Mouse (Mus musculus): ENCODE data around the gene Ccdc96. TPM values are rescaled to one million over a fixed set of nuclear protein-coding genes. Genes with fewer than 3 reads are reported as not detected.

Gene Ccdc96
- polyA plus RNA-seq, 1 experiment from 2014 or later, result 4.7 TPM

DNA sequence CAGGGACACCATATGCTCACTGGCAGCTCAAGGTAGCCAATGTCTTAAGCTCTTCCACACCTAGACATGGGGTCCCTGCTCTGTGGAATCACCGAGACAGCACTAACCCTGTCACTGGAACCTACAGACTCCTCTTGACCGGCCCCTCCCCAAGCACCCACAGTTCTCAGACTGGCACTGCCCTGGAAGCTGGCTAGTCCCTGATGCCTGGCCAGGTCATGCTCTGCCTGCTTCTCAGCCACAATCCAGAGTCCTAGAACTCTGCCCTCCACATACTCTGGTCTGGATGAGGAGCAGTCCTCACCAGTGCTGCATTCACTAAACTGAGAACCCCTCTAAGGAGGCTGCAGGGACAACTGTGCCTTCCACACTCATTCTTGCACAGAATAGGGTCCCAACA, 26.6 kb downstream of the Ccdc96 start:
- 97% methylated on average over 2 of the region's 2 CpGs for WGBS
- H3K27me3 ChIP-seq, result no peaks in the 10 kb centered on the region
- no peaks in the 10 kb centered on the region for H3K9me3 ChIP-seq (replicated peaks)
- H3K4me2 ChIP-seq (replicated peaks), result no peak overlapping the region
- peaks cover 83% of the 10 kb centered on the region for H3K36me3 ChIP-seq
- H3K27ac ChIP-seq, result no peak overlapping the region
- H3K9ac ChIP-seq, result no peak overlapping the region
- no peak overlapping the region for H3K4me3 ChIP-seq
- ATAC-seq (ENCODE audit: low FRiP score), result no peak
- H3K4me1 ChIP-seq, result no peaks in the 10 kb centered on the region

DNA sequence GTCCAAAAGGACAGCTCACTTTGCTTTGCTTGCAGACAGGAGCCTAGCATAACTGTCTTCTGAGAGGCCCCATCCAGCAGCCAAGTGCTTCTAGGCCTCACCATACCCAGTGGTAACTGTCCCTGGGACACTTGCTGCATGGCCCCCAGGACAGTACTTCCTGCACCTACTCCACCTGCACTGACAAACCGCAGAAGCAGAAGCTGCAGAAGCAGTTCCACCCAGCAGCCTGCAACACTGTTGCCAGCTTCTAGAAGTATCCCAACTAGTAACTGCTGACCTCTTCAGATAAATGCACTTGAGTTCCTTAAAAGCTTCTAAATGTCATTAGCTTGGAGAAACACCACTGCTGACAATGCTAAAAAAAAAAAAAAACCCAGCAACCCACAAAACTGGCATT, 30.7 kb downstream of the Ccdc96 start:
- ATAC-seq (ENCODE audit: low FRiP score), result no peak
- H3K9ac ChIP-seq, result no peak overlapping the region
- no peak overlapping the region for H3K4me2 ChIP-seq (replicated peaks)
- no peaks in the 10 kb centered on the region for H3K9me3 ChIP-seq (replicated peaks)
- H3K4me3 ChIP-seq, result no peak overlapping the region
- no peaks in the 10 kb centered on the region for H3K27me3 ChIP-seq
- peaks cover 88% of the 10 kb centered on the region for H3K36me3 ChIP-seq
- H3K27ac ChIP-seq, result no peak overlapping the region
- no peaks in the 10 kb centered on the region for H3K4me1 ChIP-seq
- WGBS, result 93% methylated on average over 1 of the region's 1 CpGs

DNA sequence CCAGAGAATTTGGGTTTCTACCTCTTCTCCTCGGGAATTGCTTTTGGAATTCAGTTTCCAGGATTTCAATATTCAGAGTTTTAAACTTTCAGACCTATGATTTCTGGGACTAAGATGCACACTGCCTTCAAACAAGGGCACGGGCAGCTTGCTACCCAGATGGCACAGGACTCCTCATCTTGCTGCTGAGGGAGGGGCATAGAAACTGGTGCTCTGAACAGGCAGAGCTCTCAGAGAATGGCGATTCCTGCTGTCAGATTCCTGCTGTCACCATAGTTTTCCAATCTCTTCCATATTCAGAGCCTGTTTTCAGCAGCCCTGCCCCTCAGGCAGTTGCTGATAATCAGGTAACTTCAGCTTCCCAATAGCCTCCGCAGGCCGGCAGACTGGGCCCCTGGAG, 31.2 kb downstream of the Ccdc96 start:
- ATAC-seq (ENCODE audit: low FRiP score), result no peak
- H3K4me2 ChIP-seq (replicated peaks), result no peak overlapping the region
- 92% methylated on average over 5 of the region's 5 CpGs for WGBS
- no peaks in the 10 kb centered on the region for H3K9me3 ChIP-seq (replicated peaks)
- no peak overlapping the region for H3K27ac ChIP-seq
- H3K9ac ChIP-seq, result no peak overlapping the region
- no peak overlapping the region for H3K4me3 ChIP-seq
- H3K4me1 ChIP-seq, result no peaks in the 10 kb centered on the region
- peaks cover 88% of the 10 kb centered on the region for H3K36me3 ChIP-seq
- H3K27me3 ChIP-seq, result no peaks in the 10 kb centered on the region

DNA sequence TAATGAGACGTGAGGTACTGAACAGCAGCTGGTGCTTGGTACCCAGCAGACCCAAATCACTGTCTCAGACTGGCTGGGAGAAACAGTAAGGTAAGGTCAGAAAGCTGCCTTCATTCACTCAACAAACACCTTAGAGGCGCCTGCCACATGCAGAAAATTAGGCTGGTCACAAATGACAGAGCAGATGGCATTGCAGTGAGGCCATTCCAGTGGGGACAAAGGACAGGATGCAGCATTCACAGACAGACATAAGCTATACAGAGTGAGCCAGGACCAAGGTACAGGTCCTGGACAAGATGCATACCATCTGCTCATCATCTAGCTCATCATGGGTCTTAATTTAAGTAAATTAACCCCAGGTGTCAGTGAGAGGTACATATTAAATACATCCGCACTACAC, 33.2 kb downstream of the Ccdc96 start:
- WGBS, result 90% methylated on average over 3 of the region's 3 CpGs
- no peak overlapping the region for H3K4me2 ChIP-seq (replicated peaks)
- no peak for ATAC-seq (ENCODE audit: low FRiP score)
- H3K9me3 ChIP-seq (replicated peaks), result no peaks in the 10 kb centered on the region
- no peak overlapping the region for H3K4me3 ChIP-seq
- H3K27ac ChIP-seq, result no peak overlapping the region
- H3K9ac ChIP-seq, result no peak overlapping the region
- H3K27me3 ChIP-seq, result no peaks in the 10 kb centered on the region
- H3K36me3 ChIP-seq, result peaks cover 81% of the 10 kb centered on the region
- no peaks in the 10 kb centered on the region for H3K4me1 ChIP-seq

DNA sequence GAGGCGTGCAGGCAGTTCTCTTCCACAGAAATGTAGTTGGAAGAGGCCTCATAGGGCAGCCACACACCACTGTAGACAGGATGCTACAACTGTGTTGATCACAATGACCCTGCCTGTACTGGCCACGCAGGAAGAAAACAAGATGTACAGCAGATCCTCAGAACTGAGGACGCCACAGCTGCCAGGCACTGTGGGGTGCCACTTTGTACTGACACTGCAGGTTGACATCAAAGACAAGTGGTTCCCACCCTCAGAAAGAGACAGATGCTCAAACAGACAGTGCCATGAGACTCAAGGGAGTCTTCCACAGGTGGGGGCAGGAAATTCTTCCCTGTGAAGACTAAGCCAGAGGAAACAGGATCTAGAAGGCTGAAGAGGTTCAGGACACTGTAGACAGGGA, 35.4 kb downstream of the Ccdc96 start:
- H3K4me3 ChIP-seq, result no peak overlapping the region
- H3K9ac ChIP-seq, result no peak overlapping the region
- H3K4me2 ChIP-seq (replicated peaks), result no peak overlapping the region
- no peak for ATAC-seq (ENCODE audit: low FRiP score)
- H3K9me3 ChIP-seq (replicated peaks), result no peaks in the 10 kb centered on the region
- no peaks in the 10 kb centered on the region for H3K4me1 ChIP-seq
- no peaks in the 10 kb centered on the region for H3K27me3 ChIP-seq
- 84% methylated on average over 3 of the region's 3 CpGs for WGBS
- H3K27ac ChIP-seq, result no peak overlapping the region
- H3K36me3 ChIP-seq, result peaks cover 85% of the 10 kb centered on the region

DNA sequence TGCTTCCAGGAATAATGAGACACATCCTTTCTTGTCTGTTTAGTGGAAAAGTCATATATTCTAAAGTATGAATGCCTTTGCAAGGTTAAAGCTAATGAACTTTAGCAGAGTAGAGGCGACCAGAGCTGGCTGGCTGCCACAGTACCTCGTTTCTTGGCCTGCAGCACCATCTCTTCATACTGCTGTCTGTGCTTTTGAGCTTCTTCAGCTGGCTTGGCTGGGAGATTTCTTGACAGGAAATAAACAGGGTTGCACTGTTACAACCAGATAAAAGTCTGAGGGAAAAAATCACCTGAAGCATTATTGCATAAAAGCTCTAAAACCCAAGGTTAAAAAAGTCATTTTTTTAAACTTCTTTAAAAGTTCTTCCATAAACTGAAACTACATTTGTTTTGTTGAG, 38.4 kb downstream of the Ccdc96 start:
- no peak overlapping the region for H3K4me3 ChIP-seq
- no peaks in the 10 kb centered on the region for H3K9me3 ChIP-seq (replicated peaks)
- H3K4me1 ChIP-seq, result no peaks in the 10 kb centered on the region
- peaks cover 61% of the 10 kb centered on the region for H3K36me3 ChIP-seq
- no peak overlapping the region for H3K9ac ChIP-seq
- no peak overlapping the region for H3K27ac ChIP-seq
- no peak for ATAC-seq (ENCODE audit: low FRiP score)
- 86% methylated on average over 2 of the region's 2 CpGs for WGBS
- no peaks in the 10 kb centered on the region for H3K27me3 ChIP-seq
- H3K4me2 ChIP-seq (replicated peaks), result no peak overlapping the region

DNA sequence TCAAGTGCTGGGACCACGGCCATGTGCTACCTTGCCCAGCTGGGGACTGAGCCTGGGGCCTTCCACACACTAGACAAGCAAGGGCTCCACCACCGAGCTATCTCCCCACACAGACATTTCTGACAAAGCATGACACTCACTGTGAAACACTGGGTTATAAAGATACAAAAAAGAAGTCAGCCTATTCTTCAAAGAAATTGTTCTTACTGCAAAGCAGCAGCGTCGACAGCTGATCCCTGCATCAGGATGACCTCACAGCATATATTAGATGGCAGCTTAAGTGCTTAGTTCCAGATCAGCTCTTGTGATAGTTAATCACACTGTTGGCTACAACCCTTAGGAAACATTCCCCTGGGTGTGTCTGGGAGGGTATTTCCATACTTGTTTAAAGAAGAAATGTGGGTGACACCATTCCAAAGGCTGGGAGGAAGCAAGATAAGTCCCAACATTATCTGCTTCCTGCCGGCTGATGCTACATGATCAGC, 38.9 kb downstream of the Ccdc96 start:
- H3K4me3 ChIP-seq, result no peak overlapping the region
- H3K9ac ChIP-seq, result no peak overlapping the region
- ATAC-seq (ENCODE audit: low FRiP score), result no peak
- H3K36me3 ChIP-seq, result peaks cover 56% of the 10 kb centered on the region
- H3K27me3 ChIP-seq, result no peaks in the 10 kb centered on the region
- H3K9me3 ChIP-seq (replicated peaks), result no peaks in the 10 kb centered on the region
- 94% methylated on average over 5 of the region's 5 CpGs for WGBS
- H3K27ac ChIP-seq, result no peak overlapping the region
- H3K4me1 ChIP-seq, result peaks cover 4% of the 10 kb centered on the region; the same call in 1 of the 2 replicates
- no peak overlapping the region for H3K4me2 ChIP-seq (replicated peaks)

DNA sequence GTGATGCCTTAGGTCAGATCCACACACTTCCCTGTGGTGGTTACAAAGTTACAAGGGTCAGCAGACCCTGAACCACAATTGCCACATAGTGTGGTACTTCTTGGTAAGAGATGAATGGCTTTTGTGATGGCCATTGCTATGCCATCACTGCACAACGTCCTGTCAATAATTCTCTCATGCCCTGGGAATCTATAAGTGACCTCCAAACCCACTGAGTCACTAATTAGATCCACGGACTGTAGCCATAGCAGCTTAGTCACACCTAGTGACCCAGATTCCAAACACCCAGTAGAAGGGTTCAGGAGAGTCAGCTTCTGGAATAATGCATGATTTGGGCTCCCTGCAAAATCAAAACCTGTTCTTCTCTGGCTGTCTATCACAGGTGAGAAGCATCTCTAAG, 40.8 kb downstream of the Ccdc96 start:
- H3K9me3 ChIP-seq (replicated peaks), result no peaks in the 10 kb centered on the region
- WGBS, result 80% methylated on average over 2 of the region's 2 CpGs
- H3K27ac ChIP-seq, result no peak overlapping the region
- H3K4me3 ChIP-seq, result no peak overlapping the region
- peaks cover 36% of the 10 kb centered on the region for H3K36me3 ChIP-seq
- H3K9ac ChIP-seq, result no peak overlapping the region
- no peaks in the 10 kb centered on the region for H3K27me3 ChIP-seq
- no peak overlapping the region for H3K4me2 ChIP-seq (replicated peaks)
- peaks cover 23% of the 10 kb centered on the region for H3K4me1 ChIP-seq
- no peak for ATAC-seq (ENCODE audit: low FRiP score)

DNA sequence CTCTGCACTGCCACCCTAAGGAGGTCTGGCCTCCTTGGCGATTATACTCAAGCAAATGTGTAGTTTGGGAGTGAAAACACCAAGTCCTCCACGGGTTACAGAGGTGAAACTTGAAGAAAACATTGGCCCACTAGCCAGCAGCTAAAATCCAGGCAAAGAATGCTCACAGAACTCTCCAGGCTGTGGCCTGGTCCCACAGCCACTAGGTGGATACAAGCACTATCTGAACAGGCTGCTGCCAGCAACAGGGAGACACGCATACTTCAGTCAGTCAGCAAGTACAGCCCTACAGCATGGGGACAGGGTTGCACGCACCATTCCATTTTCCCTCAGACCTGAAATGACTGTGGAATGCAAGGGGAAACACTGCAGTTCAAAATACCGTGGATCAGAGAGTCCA, 41.9 kb downstream of the Ccdc96 start:
- Histone ChIP-seq H3K4me2 (replicated peaks) (no peak overlapping the region), H3K9me3 (replicated peaks) (no peaks in the 10 kb centered on the region), H3K9ac (no peak overlapping the region), H3K36me3 (peaks cover 28% of the 10 kb centered on the region), H3K27me3 (no peaks in the 10 kb centered on the region), H3K27ac (no peak overlapping the region), H3K4me1 (peaks cover 28% of the 10 kb centered on the region), H3K4me3 (no peak overlapping the region)
- no peak for ATAC-seq (ENCODE audit: low FRiP score)
- WGBS, result 90% methylated on average over 5 of the region's 5 CpGs

DNA sequence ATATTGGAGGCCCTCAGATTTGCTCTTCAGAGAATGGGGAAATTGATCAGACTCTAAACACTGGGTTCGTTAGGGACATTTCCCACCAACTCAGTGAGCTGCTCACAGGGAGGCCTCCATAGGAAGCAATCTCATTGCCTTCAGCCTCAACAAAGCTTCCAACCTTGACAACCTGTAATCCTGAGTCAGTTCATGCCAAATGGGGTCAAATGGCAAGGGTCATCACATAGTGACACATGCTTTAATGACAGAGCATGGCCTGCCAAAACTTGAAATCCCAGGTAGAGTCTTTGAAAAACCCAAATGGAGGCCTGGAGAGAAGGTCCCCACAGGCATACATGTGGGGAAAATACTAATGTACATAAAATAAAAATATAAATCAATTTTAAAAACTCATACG, 42.5 kb downstream of the Ccdc96 start:
- peaks cover 28% of the 10 kb centered on the region for H3K4me1 ChIP-seq
- WGBS, result 90% methylated on average over 2 of the region's 2 CpGs
- H3K27me3 ChIP-seq, result no peaks in the 10 kb centered on the region
- H3K4me3 ChIP-seq, result no peak overlapping the region
- no peaks in the 10 kb centered on the region for H3K9me3 ChIP-seq (replicated peaks)
- ATAC-seq (ENCODE audit: low FRiP score), result no peak
- H3K9ac ChIP-seq, result no peak overlapping the region
- H3K4me2 ChIP-seq (replicated peaks), result no peak overlapping the region
- H3K27ac ChIP-seq, result no peak overlapping the region
- H3K36me3 ChIP-seq, result peaks cover 24% of the 10 kb centered on the region

DNA sequence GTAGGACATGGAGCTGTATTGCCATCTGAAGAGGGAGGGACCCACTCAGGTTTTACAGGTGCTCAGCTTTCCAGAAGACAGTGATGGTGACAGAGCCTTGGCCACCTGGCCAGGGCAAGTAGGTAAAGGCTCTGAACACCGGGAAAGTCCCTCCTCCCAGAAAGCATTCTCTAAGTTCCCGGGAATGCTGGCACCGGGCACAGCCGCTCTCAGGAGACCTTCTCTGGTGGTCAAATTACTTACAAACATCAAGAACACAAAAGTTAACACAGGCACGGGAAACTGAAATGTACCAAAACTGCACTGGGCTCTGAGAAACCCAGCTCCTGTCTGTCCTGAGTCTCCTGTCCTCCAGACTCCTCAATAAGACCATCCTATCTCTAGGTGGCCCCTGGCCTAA, 45.3 kb downstream of the Ccdc96 start:
- H3K4me2 ChIP-seq (replicated peaks), result peak overlapping the region; percentile 82
- peak overlapping the region; percentile 75 for H3K27ac ChIP-seq
- no peaks in the 10 kb centered on the region for H3K9me3 ChIP-seq (replicated peaks)
- no peak for ATAC-seq (ENCODE audit: low FRiP score)
- H3K4me3 ChIP-seq, result peak overlapping the region; percentile 63
- H3K4me1 ChIP-seq, result peaks cover 28% of the 10 kb centered on the region
- 8% methylated on average over 5 of the region's 5 CpGs for WGBS
- H3K27me3 ChIP-seq, result no peaks in the 10 kb centered on the region
- peak overlapping the region; percentile 84 for H3K9ac ChIP-seq
- H3K36me3 ChIP-seq, result peaks cover 1% of the 10 kb centered on the region

DNA sequence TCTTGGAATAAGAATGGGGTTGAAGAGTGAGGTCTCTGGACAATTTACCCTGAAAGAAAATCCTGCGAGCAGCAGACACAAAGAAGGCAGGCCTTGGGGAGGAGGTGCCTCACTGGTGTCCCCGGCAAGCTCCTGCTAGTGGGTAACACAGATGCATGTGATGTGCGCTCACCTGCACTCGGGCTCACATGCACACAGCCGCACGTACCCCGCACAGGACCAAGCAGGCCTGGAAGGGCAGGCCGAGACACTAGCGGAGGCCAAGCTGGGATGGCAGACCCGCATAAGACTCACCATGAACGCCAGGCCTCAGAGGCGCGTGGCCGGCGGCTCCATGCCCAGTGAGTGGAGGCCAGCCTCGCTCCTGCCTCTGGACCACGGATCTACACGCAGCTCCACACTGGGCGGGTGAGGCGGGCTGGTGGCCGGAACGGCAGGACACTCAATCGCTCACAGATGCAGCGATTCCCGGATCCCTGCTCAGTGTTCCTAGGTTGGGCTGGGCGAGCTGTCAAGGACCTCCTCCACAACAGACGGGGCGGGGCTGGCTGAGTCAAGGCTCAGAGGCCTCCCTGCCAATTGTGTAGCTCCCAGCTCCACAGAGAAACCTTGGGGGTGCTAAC, 45.9 kb downstream of the Ccdc96 start:
- peak overlapping the region; percentile 63 for H3K4me3 ChIP-seq
- H3K27ac ChIP-seq, result peak overlapping the region; percentile 75
- H3K4me1 ChIP-seq, result peaks cover 28% of the 10 kb centered on the region
- peak overlapping the region; percentile 84 for H3K9ac ChIP-seq
- ATAC-seq (ENCODE audit: low FRiP score), result peak; percentile 97
- no peaks in the 10 kb centered on the region; the same call in 1 of the 2 replicates for H3K36me3 ChIP-seq
- H3K4me2 ChIP-seq (replicated peaks), result peak overlapping the region; percentile 82
- H3K27me3 ChIP-seq, result no peaks in the 10 kb centered on the region
- no peaks in the 10 kb centered on the region for H3K9me3 ChIP-seq (replicated peaks)
- under 1% methylated on average over 28 of the region's 28 CpGs for WGBS

DNA sequence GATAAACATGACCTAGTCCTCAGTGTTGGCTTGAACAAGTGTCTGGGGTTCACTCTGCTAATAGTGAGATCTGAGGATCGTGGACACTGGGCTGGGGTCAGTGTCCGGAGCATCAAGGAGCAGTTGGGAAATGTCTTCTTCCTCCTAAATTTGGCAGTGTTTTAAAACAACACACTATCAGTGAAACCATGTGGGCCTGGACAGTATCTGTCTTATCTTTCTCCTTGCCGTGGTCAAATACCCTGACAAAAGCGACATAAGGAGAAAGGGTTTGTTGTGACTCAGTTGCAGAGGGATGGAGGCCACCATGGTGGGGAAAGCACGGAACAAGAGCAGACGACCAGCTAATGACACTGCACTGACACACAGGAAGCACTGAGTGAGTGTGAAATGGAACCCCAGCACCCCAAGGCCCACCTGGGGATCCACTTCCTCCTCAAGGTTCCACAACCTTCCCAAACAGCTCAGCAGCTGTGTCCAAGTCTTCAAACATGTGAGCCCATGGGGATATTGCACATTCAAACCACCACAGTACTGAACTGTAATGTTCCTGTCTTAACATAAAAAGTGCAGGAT, 50.2 kb downstream of the Ccdc96 start:
- no peak overlapping the region for H3K4me2 ChIP-seq (replicated peaks)
- H3K27ac ChIP-seq, result no peak overlapping the region
- 84% methylated on average over 6 of the region's 6 CpGs for WGBS
- no peak overlapping the region for H3K9ac ChIP-seq
- peaks cover 11% of the 10 kb centered on the region for H3K4me1 ChIP-seq
- H3K4me3 ChIP-seq, result no peak overlapping the region
- H3K36me3 ChIP-seq, result no peaks in the 10 kb centered on the region
- H3K27me3 ChIP-seq, result no peaks in the 10 kb centered on the region
- no peaks in the 10 kb centered on the region for H3K9me3 ChIP-seq (replicated peaks)
- no peak for ATAC-seq (ENCODE audit: low FRiP score)

All from hindbrain, embryonic 12.5 days (tissue).